Mouse (Mus musculus): Measurements from ENCODE around the gene Cd6. TPM values are rescaled to one million over a fixed set of nuclear protein-coding genes. Genes with fewer than 3 reads are reported as not detected.

The Cd6 gene
- total and polyA plus RNA-seq, 3 experiments: 0.09 to 0.73 (median 0.17) TPM

DNA sequence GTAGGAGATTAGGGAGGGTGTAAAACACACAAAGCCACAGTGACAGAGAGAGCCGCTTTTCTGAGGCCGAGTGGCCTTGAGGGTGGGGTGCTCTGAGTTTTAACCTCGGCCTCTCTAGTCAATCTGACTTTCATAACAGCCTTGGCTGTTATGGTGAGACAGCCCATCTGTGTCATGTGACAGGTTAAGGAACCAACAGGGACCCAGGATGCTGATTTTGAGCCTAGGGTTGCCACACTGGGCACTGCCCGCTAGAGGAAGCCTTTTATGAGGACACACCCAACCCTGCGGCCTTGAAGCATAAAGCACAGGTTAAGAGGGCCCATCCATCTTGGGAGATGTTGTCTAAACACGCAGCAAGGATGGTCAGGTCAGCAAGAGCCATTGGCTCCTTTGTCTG is 82.1 kb downstream of the Cd6 start (continued):
- TF ChIP-seq IRF4 (IDR thresholded peaks at IDR 0.05; ENCODE audit: low read depth, low read length) (0 out of 2 replicates have a peak, but pooled peaks have one; percentile 57), MAX (IDR thresholded peaks at IDR 0.05; ENCODE audit: low read length) (peak; percentile 83), NELFE (IDR thresholded peaks at IDR 0.05; ENCODE audit: low read depth, low read length) (peak; percentile 53; the same call in 1 of the 2 replicates), BHLHE40 (IDR thresholded peaks at IDR 0.05; ENCODE audit: low read depth, low read length) (peak; percentile 37; the same call in 1 of the 2 replicates), MXI1 (IDR thresholded peaks at IDR 0.05; ENCODE audit: low read depth, low read length) (peak; percentile 62; the same call in 1 of the 2 replicates)

GRCm38 (mm10) chr19:10747182-10747581 is 82.7 kb downstream of the Cd6 start:
- dilution Hi-C loops (cut with MboI; ENCODE audit: extremely low pct_ligation_motif_present, extremely low pct_unique_long_range_greater_than_20kb, low sequenced_read_pairs) (no loop called here), in situ Hi-C loops (cut with MboI; ENCODE audit: low pct_ligation_motif_present, low pct_unique_long_range_greater_than_20kb, low sequenced_read_pairs) (no loop called here)
- peak overlapping the region in 2 of 3 experiments; percentile 5 to 55 for H3K4me3 ChIP-seq (replicated peaks in 1 of 3; ENCODE audit: low read depth in 2 of 3, low read length in 2 of 3, poor library complexity in 1 of 3)
- H3K9ac ChIP-seq (ENCODE audit: insufficient read depth, low read depth): peak overlapping the region; percentile 67
- H3K27me3 ChIP-seq (replicated peaks): no peaks in the 10 kb centered on the region
- peaks cover 29 to 83% of the 10 kb centered on the region in 2 experiments for H3K4me1 ChIP-seq (ENCODE audit: control insufficient read depth in 1 of 2, insufficient read depth in 2 of 2)
- peaks cover 0 to 17% of the 10 kb centered on the region in 2 experiments for H3K36me3 ChIP-seq (replicated peaks in 1 of 2; ENCODE audit: control insufficient read depth in 1 of 2, insufficient read depth in 1 of 2, low read length in 1 of 2)
- peak overlapping the region; percentile 19 for H3K4me2 ChIP-seq (ENCODE audit: insufficient read depth, low read depth, poor library complexity, severe bottlenecking)
- no peaks in the 10 kb centered on the region for H3K9me3 ChIP-seq (replicated peaks; ENCODE audit: low read length)
- peak overlapping the region; percentile 96 for H3K27ac ChIP-seq (ENCODE audit: insufficient read depth, low read depth)
- H3K79me2 ChIP-seq (replicated peaks; ENCODE audit: control insufficient read depth, extremely low read depth, insufficient read depth, poor library complexity, severe bottlenecking): peaks cover 31% of the 10 kb centered on the region
- DNase-seq (ENCODE audit: extremely low read depth): no peak
- TF ChIP-seq JUND (conservative IDR thresholded peaks at IDR 0.05; ENCODE audit: low read depth, low read length) (no peak; the same call in 1 of the 2 replicates), HCFC1 (IDR thresholded peaks at IDR 0.05; ENCODE audit: low read depth, low read length) (no peak), TCF12 (IDR thresholded peaks at IDR 0.05; ENCODE audit: low read depth, low read length) (no peak), RAD21 (IDR thresholded peaks at IDR 0.05; ENCODE audit: low read depth, low read length) (no peak), SIN3A (IDR thresholded peaks at IDR 0.05; ENCODE audit: low read length) (no peak), NELFE (IDR thresholded peaks at IDR 0.05; ENCODE audit: low read depth, low read length) (no peak), SMC3 (IDR thresholded peaks at IDR 0.05; ENCODE audit: low read depth, low read length) (no peak), JUN (IDR thresholded peaks at IDR 0.05; ENCODE audit: insufficient read depth, low read depth, low read length) (peak; percentile 38; the same call in 1 of the 2 replicates)

- peak overlapping the region; percentile 54 for H3K9ac ChIP-seq (ENCODE audit: insufficient read depth, low read depth)
- dilution Hi-C loops (cut with MboI; ENCODE audit: extremely low pct_ligation_motif_present, extremely low pct_unique_long_range_greater_than_20kb, low sequenced_read_pairs): no loop called here
- H3K4me2 ChIP-seq (ENCODE audit: insufficient read depth, low read depth, poor library complexity, severe bottlenecking): peak overlapping the region; percentile 96
- peak overlapping the region; percentile 62 to 91 (median 71) for H3K4me3 ChIP-seq (replicated peaks in 1 of 3; ENCODE audit: low read depth in 2 of 3, low read length in 2 of 3, poor library complexity in 1 of 3)
- H3K9me3 ChIP-seq (replicated peaks; ENCODE audit: low read length): no peaks in the 10 kb centered on the region
- peaks cover 37 to 66% of the 10 kb centered on the region in 2 experiments for H3K4me1 ChIP-seq (ENCODE audit: control insufficient read depth in 1 of 2, insufficient read depth in 2 of 2)
- no peak for TF ChIP-seq RAD21 (IDR thresholded peaks at IDR 0.05; ENCODE audit: low read depth, low read length)
- TF ChIP-seq POLR2A (IDR thresholded peaks at IDR 0.05; ENCODE audit: low read depth, low read length): peak; percentile 31; the same call in 1 of the 2 replicates
- TF ChIP-seq MYC (IDR thresholded peaks at IDR 0.05; ENCODE audit: low read depth, low read length): no peak
- TF ChIP-seq BHLHE40 (IDR thresholded peaks at IDR 0.05; ENCODE audit: low read depth, low read length): no peak
- TF ChIP-seq CHD2 (IDR thresholded peaks at IDR 0.05; ENCODE audit: low read length): no peak
- no peak for TF ChIP-seq TBP (conservative IDR thresholded peaks at IDR 0.05; ENCODE audit: low read depth, low read length)
- no peak for TF ChIP-seq SMC3 (IDR thresholded peaks at IDR 0.05; ENCODE audit: low read depth, low read length)
- no peak for TF ChIP-seq MXI1 (IDR thresholded peaks at IDR 0.05; ENCODE audit: low read depth, low read length)
- in situ Hi-C loops (cut with MboI; ENCODE audit: low pct_ligation_motif_present, low pct_unique_long_range_greater_than_20kb, low sequenced_read_pairs): loop anchor here (5.0 kb wide), 1 partner anchor 85 kb away; no protein-coding TSS in a partner anchor
- H3K27me3 ChIP-seq (replicated peaks): no peaks in the 10 kb centered on the region
- peaks cover 17% of the 10 kb centered on the region for H3K79me2 ChIP-seq (replicated peaks; ENCODE audit: control insufficient read depth, extremely low read depth, insufficient read depth, poor library complexity, severe bottlenecking)
- DNase-seq (ENCODE audit: extremely low read depth): no peak
- peak overlapping the region; percentile 62 for H3K27ac ChIP-seq (ENCODE audit: insufficient read depth, low read depth)
- peaks cover 0 to 8% of the 10 kb centered on the region in 2 experiments for H3K36me3 ChIP-seq (replicated peaks in 1 of 2; ENCODE audit: control insufficient read depth in 1 of 2, insufficient read depth in 1 of 2, low read length in 1 of 2)
Measured at GRCm38 (mm10) chr19:10742565-10742964, 87.3 kb downstream of the Cd6 start.

Measured in CH12.LX (cell line).